Comparison of ENCODE assay signal across 12 mouse cellular contexts in genomic region chr3:32059888-32060656, GRCm38 (mm10).
DNase-seq lines count a peak whose midpoint lies in the region; ATAC-seq lines count a peak whose summit lies in the region.
"Had no signal": no experiment of that assay in that cellular context is flagged by ENCODE, and none has a peak within 500 bp of the region (broad histone marks: within the 10 kb centered on the region; RNA-seq: fewer than 3 reads in every experiment).

No protein-coding gene starts in this region.

- peaks cover 13% of the 10 kb centered on the region for H3K4me1 ChIP-seq in neural tube, embryonic 13.5 days (replicated peaks)
- H3K4me1 ChIP-seq in neural tube, embryonic 14.5 days (ENCODE audit: control insufficient read depth, insufficient read depth, low read length) = peaks cover 3% of the 10 kb centered on the region; the same call in 1 of the 2 replicates
- H3K4me1 ChIP-seq: liver, embryonic 13.5 days had no signal

- no peaks in the 10 kb centered on the region for H3K9me3 ChIP-seq in neural tube, embryonic 13.5 days
- H3K9me3 ChIP-seq in neural tube, embryonic 14.5 days (ENCODE audit: control insufficient read depth, low read length) = no peaks in the 10 kb centered on the region
- H3K9me3 ChIP-seq: embryonic facial prominence, embryonic 15.5 days; liver, embryonic 13.5 days had no signal

- H3K4me3 ChIP-seq in neural tube, embryonic 13.5 days = no peak overlapping the region
- H3K4me3 ChIP-seq in neural tube, embryonic 14.5 days (ENCODE audit: low read depth, low read length) = no peak overlapping the region
- H3K4me3 ChIP-seq: embryonic facial prominence, embryonic 15.5 days; liver, embryonic 13.5 days; myocyte had no signal

- intact Hi-C loops in left cerebral cortex, postnatal 14 days (cut with DNase I) = loop anchor here (5.0 to 10.0 kb wide), 2 partner anchors 232 to 265 kb away; no protein-coding TSS in a partner anchor

- no peak overlapping the region for H3K27ac ChIP-seq in neural tube, embryonic 13.5 days (replicated peaks)
- H3K27ac ChIP-seq in neural tube, embryonic 14.5 days (ENCODE audit: low read depth, low read length) = no peak overlapping the region
- H3K27ac ChIP-seq: embryonic facial prominence, embryonic 15.5 days; liver, embryonic 13.5 days had no signal

- H3K4me2 ChIP-seq in neural tube, embryonic 13.5 days = no peak overlapping the region
- no peak overlapping the region for H3K4me2 ChIP-seq in neural tube, embryonic 14.5 days (ENCODE audit: low read depth, low read length)
- H3K4me2 ChIP-seq: embryonic facial prominence, embryonic 15.5 days; liver, embryonic 13.5 days had no signal

- peak; percentile 53; the same call in 1 of the 2 replicates for ATAC-seq in neural tube, embryonic 13.5 days (ENCODE audit: low read depth)
- peak; percentile 79; the same call in 1 of the 2 replicates for ATAC-seq in neural tube, embryonic 14.5 days (ENCODE audit: low read depth)
- no peak for ATAC-seq in cerebellum, adult (ENCODE audit: insufficient number of reproducible peaks, low FRiP score, low TSS enrichment)
- ATAC-seq: intestine, embryonic 16.5 days had no signal

- no peak overlapping the region for H3K9ac ChIP-seq in neural tube, embryonic 13.5 days
- no peak overlapping the region for H3K9ac ChIP-seq in neural tube, embryonic 14.5 days (replicated peaks; ENCODE audit: low read depth, low read length)
- H3K9ac ChIP-seq: embryonic facial prominence, embryonic 15.5 days; liver, embryonic 13.5 days had no signal

- H3K27me3 ChIP-seq in neural tube, embryonic 13.5 days = no peaks in the 10 kb centered on the region
- H3K27me3 ChIP-seq in neural tube, embryonic 14.5 days (ENCODE audit: control insufficient read depth, insufficient read depth, low read length) = no peaks in the 10 kb centered on the region
- H3K27me3 ChIP-seq: embryonic facial prominence, embryonic 15.5 days; liver, embryonic 13.5 days had no signal

- DNase-seq in embryo, embryonic 10 days (ENCODE audit: low spot score) = peak; percentile 47
- DNase-seq in embryo, embryonic 9.5 days (ENCODE audit: extremely low spot score) = no peak
- DNase-seq in neural tube, embryonic 10.5 days (ENCODE audit: extremely low spot score, low spot score) = no peak
- peak; percentile 43 to 69 for DNase-seq in left cerebral cortex, postnatal 14 days (ENCODE audit: low spot score in 2 of 2)
- no peak for DNase-seq in gastrocnemius, postnatal 10 days
- DNase-seq: liver, embryonic 13.5 days had no signal

- no peaks in the 10 kb centered on the region for H3K36me3 ChIP-seq in neural tube, embryonic 13.5 days
- H3K36me3 ChIP-seq in neural tube, embryonic 14.5 days (ENCODE audit: control insufficient read depth, insufficient read depth, low read length) = no peaks in the 10 kb centered on the region
- H3K36me3 ChIP-seq: embryonic facial prominence, embryonic 15.5 days; liver, embryonic 13.5 days had no signal

- WGBS in neural tube, embryonic 13.5 days = 56% methylated on average over 10 of the region's 10 CpGs
- WGBS in neural tube, embryonic 14.5 days = 50% methylated on average over 10 of the region's 10 CpGs

Comparison
In these comparisons a context has a peak if more than half of its experiments do, and no peak if none do; other contexts are left out.
1. DNase-seq: peak in embryo, embryonic 10 days (single experiment) and left cerebral cortex, postnatal 14 days (2 of 2); none in embryo, embryonic 9.5 days (single experiment), neural tube, embryonic 10.5 days (single experiment) and gastrocnemius, postnatal 10 days (single experiment).